Mouse (Mus musculus) G1E (cell line): ENCODE measurements at regions not wholly inside any gene's neighbourhood (a gene's known extent, or its start where the extent isn't known, plus 50 kb on each side); places are given as distances from the start of the nearest gene placed in this dataset.

Experiments used
- CTCF ChIP-seq: IDR thresholded peaks from 2 replicates; pipeline ENCODE4 v1.5.1; 2012; ENCODE audit warnings: low read depth, low read length, inconsistent platforms, mixed read lengths
- GATA2 ChIP-seq: IDR thresholded peaks from 2 replicates; pipeline ENCODE4 v1.6.1; 2012; ENCODE audit warnings: low read depth, low read length, inconsistent platforms, borderline replicate concordance
- TAL1 ChIP-seq: conservative IDR thresholded peaks from 2 replicates; pipeline ENCODE4 v1.6.1; 2012; ENCODE audit warnings: low read depth, low read length, inconsistent platforms, mixed read lengths

- no peak for TF ChIP-seq CTCF
- no peak for TF ChIP-seq GATA2
- TF ChIP-seq TAL1 = no peak
Observed at GRCm38 (mm10) chr1:79303602-79304001, 136.3 kb downstream of the Scg2 start.
